Mouse (Mus musculus) embryonic facial prominence, embryonic 11.5 days (tissue): ENCODE measurements around the gene Mef2d. TPM values are rescaled to one million over a fixed set of nuclear protein-coding genes. Genes with fewer than 3 reads are reported as not detected.

Source experiments
- ATAC-seq: fragments of 200-750 bp; cut with Nextera tagmentation; replicated peaks from 2 replicates; pipeline ENCODE4 v1.8.0; 2017; ENCODE audit warnings: low read depth; ENCODE audit not compliant: insufficient number of reproducible peaks, low FRiP score, low TSS enrichment
- DNase-seq: peaks from one replicate; pipeline ENCODE4 v3.0.0-alpha.2; 2015; ENCODE audit warnings: low spot score
- H3K27ac ChIP-seq: fragments of 300-500 bp; sonication (generic); replicated peaks from 2 replicates; pipeline ENCODE4 v1.5.1; 2014; ENCODE audit warnings: mild to moderate bottlenecking, low read depth, low read length, control low read depth
- H3K27me3 ChIP-seq: fragments of 300-500 bp; sonication (generic); 2 replicates; pipeline ENCODE4 v1.6.1; 2014; ENCODE audit warnings: mild to moderate bottlenecking, low read length, moderate library complexity, mixed read lengths; ENCODE audit not compliant: control insufficient read depth, insufficient read depth
- H3K36me3 ChIP-seq: fragments of 300-500 bp; sonication (generic); replicated peaks from 2 replicates; pipeline ENCODE4 v1.6.1; 2014; ENCODE audit warnings: low read depth, mild to moderate bottlenecking, low read length, moderate library complexity, mixed read lengths; ENCODE audit not compliant: control insufficient read depth, insufficient read depth
- H3K4me1 ChIP-seq: fragments of 300-500 bp; sonication (generic); 2 replicates; pipeline ENCODE4 v1.6.1; 2014; ENCODE audit warnings: low read length, mixed read lengths; ENCODE audit not compliant: control insufficient read depth, insufficient read depth
- H3K4me2 ChIP-seq: fragments of 300-500 bp; sonication (generic); 2 replicates; pipeline ENCODE4 v1.6.1; 2014; ENCODE audit warnings: low read depth, mild to moderate bottlenecking, control low read depth, low read length, moderate library complexity
- H3K4me3 ChIP-seq: fragments of 300-500 bp; sonication (generic); 2 replicates; pipeline ENCODE4 v1.5.1; 2014; ENCODE audit warnings: low read depth, low read length, control low read depth
- H3K9ac ChIP-seq: fragments of 300-500 bp; sonication (generic); replicated peaks from 2 replicates; pipeline ENCODE4 v1.6.1; 2014; ENCODE audit warnings: mild to moderate bottlenecking, control low read depth, low read length
- H3K9me3 ChIP-seq: fragments of 300-500 bp; sonication (generic); replicated peaks from 2 replicates; pipeline ENCODE4 v1.6.1; 2016; ENCODE audit warnings: mild to moderate bottlenecking, low read length, inconsistent platforms, mixed read lengths; ENCODE audit not compliant: control insufficient read depth
- WGBS: fragments of 180-500 bp; shearing (Covaris S2); extraction: QIAGEN DNeasy Blood & Tissue Kit; methylation state at CpG from one replicate; pipeline ENCODE4 v1.1.7; 2014; 5-methylcytosine and 5-hydroxymethylcytosine counted together
- polyA plus RNA-seq: library from polyadenylated mRNA; unstranded; fragments of >200 nt; fragmentation: Nextera tagmentation; extraction: Ambion mirVana; gene quantifications from 2 replicates; pipeline ENCODE4 v1.2.1, GENCODE M21; 2014

Mef2d gene
- polyA plus RNA-seq, 1 experiment from 2014 or later = 12.5 TPM

GRCm38 (mm10) chr3:88139243-88140177, 2.7 kb upstream of the Mef2d start:
- Histone ChIP-seq H3K4me1 (peaks cover 3% of the 10 kb centered on the region; the same call in 1 of the 2 replicates), H3K27ac (peak overlapping the region; percentile 30), H3K9ac (peak overlapping the region; percentile 69), H3K9me3 (no peaks in the 10 kb centered on the region), H3K4me3 (peak overlapping the region; percentile 57), H3K36me3 (no peaks in the 10 kb centered on the region), H3K4me2 (peak overlapping the region; percentile 95), H3K27me3 (no peaks in the 10 kb centered on the region)
- ATAC-seq (no peak), DNase-seq (no peak)
- 19% methylated on average over 25 of the region's 25 CpGs for WGBS

- 22% methylated on average over 11 of the region's 11 CpGs for WGBS
- H3K9me3 ChIP-seq = no peaks in the 10 kb centered on the region
- no peaks in the 10 kb centered on the region for H3K36me3 ChIP-seq
- H3K27me3 ChIP-seq = no peaks in the 10 kb centered on the region
- DNase-seq (no peak), ATAC-seq (no peak)
- peaks cover 11% of the 10 kb centered on the region; the same call in 1 of the 2 replicates for H3K4me1 ChIP-seq
- H3K27ac ChIP-seq = 0 out of 2 replicates have a peak overlapping the region, but pooled peaks have one; percentile 68
- no peak overlapping the region for H3K9ac ChIP-seq
- H3K4me2 ChIP-seq = no peak overlapping the region
- no peak overlapping the region for H3K4me3 ChIP-seq
Observed at GRCm38 (mm10) chr3:88140178-88140902, 1.8 kb upstream of the Mef2d start.

DNA sequence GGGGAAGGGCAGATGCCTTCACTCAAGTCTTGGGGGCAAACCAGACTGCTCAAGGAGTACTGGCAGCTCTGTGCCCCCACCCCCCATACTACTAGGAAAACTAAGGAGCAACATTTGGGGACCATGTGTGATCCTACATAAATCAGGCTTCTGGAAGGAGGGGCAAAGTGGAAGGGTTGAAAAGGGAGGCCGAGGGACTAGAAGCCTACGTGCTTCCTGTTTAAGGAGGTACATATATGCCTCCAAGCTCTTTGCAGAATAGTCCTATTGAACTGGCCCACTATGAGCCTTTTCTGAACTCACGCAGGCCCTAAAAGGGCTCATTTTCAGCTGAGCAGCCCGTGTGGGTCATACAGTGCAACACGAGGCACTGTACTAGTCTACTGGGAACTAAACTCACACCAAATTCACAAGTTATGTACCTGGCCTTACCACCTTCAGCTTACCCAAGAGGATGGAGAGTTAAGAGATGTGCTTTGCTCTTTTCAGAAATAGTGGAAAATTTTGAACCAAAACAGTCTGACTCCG, 1.2 kb upstream of the Mef2d start:
- Histone ChIP-seq H3K27me3 (no peaks in the 10 kb centered on the region), H3K27ac (0 out of 2 replicates have a peak overlapping the region, but pooled peaks have one; percentile 68), H3K4me1 (peaks cover 12% of the 10 kb centered on the region; the same call in 1 of the 2 replicates), H3K4me3 (peak overlapping the region; percentile 89; the same call in 1 of the 2 replicates), H3K36me3 (no peaks in the 10 kb centered on the region), H3K9ac (no peak overlapping the region), H3K4me2 (peak overlapping the region; percentile 88), H3K9me3 (no peaks in the 10 kb centered on the region)
- DNase-seq = no peak
- ATAC-seq = no peak
- 30% methylated on average over 6 of the region's 6 CpGs for WGBS

DNA sequence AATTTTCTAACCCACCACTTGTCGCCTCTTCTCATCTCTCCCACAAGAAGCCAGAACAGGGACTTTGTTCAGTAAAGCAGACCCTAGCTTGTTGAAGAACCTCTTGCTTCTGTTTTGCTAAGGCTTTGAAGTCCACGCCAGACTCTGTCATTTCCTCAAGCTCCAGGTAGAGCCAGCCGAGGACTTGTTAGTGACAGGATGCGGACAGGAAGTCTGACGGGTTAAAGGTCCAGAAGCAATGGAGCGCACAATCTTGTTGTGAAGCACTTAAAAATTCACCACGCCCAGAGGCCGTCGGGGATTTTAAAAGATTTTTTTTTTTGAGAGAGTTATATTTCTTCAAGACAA, 759 bp upstream of the Mef2d start:
- peak overlapping the region; percentile 28 for H3K9ac ChIP-seq
- 7% methylated on average over 9 of the region's 9 CpGs for WGBS
- peak overlapping the region; percentile 88 for H3K4me2 ChIP-seq
- peaks cover 12% of the 10 kb centered on the region; the same call in 1 of the 2 replicates for H3K4me1 ChIP-seq
- no peaks in the 10 kb centered on the region for H3K36me3 ChIP-seq
- H3K4me3 ChIP-seq = peak overlapping the region; percentile 89
- peak overlapping the region; percentile 94; the same call in 1 of the 2 replicates for H3K27ac ChIP-seq
- ATAC-seq (no peak), DNase-seq (no peak)
- no peaks in the 10 kb centered on the region for H3K27me3 ChIP-seq
- H3K9me3 ChIP-seq = no peaks in the 10 kb centered on the region

DNA sequence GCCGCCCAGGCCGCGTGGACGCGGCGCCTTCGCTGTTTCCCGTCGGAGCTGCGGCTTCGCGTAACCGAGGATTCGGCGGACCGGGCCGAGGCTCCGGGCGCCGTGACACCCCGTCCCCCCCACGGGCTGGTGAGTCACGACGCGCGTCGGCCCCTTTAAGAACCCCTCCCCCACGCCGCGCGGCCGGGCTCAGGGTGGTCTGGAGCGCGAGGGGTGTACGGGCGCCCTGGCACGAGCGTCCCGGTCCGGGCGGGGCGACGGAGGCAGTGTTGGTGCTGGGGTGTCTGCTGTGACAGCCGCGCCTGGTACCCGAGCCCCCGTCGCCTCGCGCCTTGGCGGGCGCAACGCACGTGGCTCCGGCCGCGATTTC, 359 bp downstream of the Mef2d start:
- under 1% methylated on average over 43 of the region's 57 CpGs for WGBS
- DNase-seq = no peak
- no peaks in the 10 kb centered on the region for H3K9me3 ChIP-seq

GRCm38 (mm10) chr3:88142916-88143771, 972 bp downstream of the Mef2d start:
- 0 out of 2 replicates have a peak, but pooled peaks have one; percentile 24 for ATAC-seq
- WGBS = 1% methylated on average over 33 of the region's 33 CpGs

More for the DNA sequence above, 359 bp downstream of the Mef2d start:
- Histone ChIP-seq H3K27me3 (no peaks in the 10 kb centered on the region), H3K36me3 (no peaks in the 10 kb centered on the region), H3K4me1 (peaks cover 12% of the 10 kb centered on the region; the same call in 1 of the 2 replicates), H3K4me3 (peak overlapping the region; percentile 89), H3K27ac (peak overlapping the region; percentile 94), H3K4me2 (peak overlapping the region; percentile 88), H3K9ac (peak overlapping the region; percentile 89)
- peak; percentile 32; the same call in 1 of the 2 replicates for ATAC-seq

DNA sequence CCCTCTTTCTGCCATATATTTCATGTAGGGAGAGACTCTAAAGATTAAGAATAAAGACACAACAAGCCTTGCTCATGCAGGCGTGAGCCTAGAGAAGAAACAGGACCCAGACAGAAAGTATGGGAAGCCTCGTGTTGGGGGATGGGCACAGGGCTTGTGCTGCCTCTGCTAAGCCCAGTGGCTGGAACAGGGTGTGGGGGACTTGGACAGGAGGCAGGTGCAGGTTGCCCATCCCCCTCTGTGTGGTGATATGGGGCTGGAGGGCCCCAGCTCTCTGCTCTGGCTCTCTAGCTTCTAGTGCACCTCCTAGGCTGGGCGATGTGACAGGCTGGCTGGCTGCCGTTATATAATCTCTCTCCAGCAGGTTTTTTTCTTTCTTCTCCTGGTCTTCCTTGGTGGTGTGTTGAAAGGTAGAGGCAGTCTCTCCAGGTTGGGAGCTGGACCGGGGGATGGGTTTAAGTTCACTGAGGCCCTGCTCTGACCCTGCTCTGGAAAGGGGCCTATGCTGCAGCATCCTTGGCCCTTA, 1.9 kb downstream of the Mef2d start:
- H3K4me3 ChIP-seq = peak overlapping the region; percentile 89
- peak overlapping the region; percentile 5 for H3K9ac ChIP-seq
- H3K4me2 ChIP-seq = peak overlapping the region; percentile 88
- no peaks in the 10 kb centered on the region for H3K9me3 ChIP-seq
- H3K27ac ChIP-seq = peak overlapping the region; percentile 16; the same call in 1 of the 2 replicates
- peak; percentile 28 for DNase-seq
- H3K4me1 ChIP-seq = peaks cover 12% of the 10 kb centered on the region; the same call in 1 of the 2 replicates
- WGBS = 26% methylated on average over 5 of the region's 5 CpGs
- ATAC-seq = no peak
- H3K27me3 ChIP-seq = no peaks in the 10 kb centered on the region
- H3K36me3 ChIP-seq = no peaks in the 10 kb centered on the region

More at GRCm38 (mm10) chr3:88142916-88143771, 972 bp downstream of the Mef2d start:
- H3K36me3 ChIP-seq = no peaks in the 10 kb centered on the region
- H3K4me1 ChIP-seq = peaks cover 12% of the 10 kb centered on the region; the same call in 1 of the 2 replicates
- peak overlapping the region; percentile 89 for H3K9ac ChIP-seq
- H3K27ac ChIP-seq = peak overlapping the region; percentile 94
- H3K9me3 ChIP-seq = no peaks in the 10 kb centered on the region
- H3K27me3 ChIP-seq = no peaks in the 10 kb centered on the region
- DNase-seq = peak; percentile 63
- peak overlapping the region; percentile 88 for H3K4me2 ChIP-seq
- H3K4me3 ChIP-seq = peak overlapping the region; percentile 89
